Mouse (Mus musculus): ENCODE results near the gene Tax1bp3.

- no peak for TF ChIP-seq TAL1 (IDR thresholded peaks at IDR 0.05; ENCODE audit: low read length)
- TF ChIP-seq GATA1 (IDR thresholded peaks at IDR 0.05; ENCODE audit: low read length), result no peak
These were observed 24.1 kb downstream of the Tax1bp3 start for GRCm38 (mm10) chr11:73201021-73201420.

Data from erythroblast, embryonic 14.5 days (primary cell).